Mouse (Mus musculus): Measurements from ENCODE around the gene AY074887.

Gene AY074887

GRCm38 (mm10) chr9:54916401-54916800 lies 34.4 kb downstream of the AY074887 start:
- DNase-seq (ENCODE audit: low read depth, low spot score), result peak; percentile 43

DNA sequence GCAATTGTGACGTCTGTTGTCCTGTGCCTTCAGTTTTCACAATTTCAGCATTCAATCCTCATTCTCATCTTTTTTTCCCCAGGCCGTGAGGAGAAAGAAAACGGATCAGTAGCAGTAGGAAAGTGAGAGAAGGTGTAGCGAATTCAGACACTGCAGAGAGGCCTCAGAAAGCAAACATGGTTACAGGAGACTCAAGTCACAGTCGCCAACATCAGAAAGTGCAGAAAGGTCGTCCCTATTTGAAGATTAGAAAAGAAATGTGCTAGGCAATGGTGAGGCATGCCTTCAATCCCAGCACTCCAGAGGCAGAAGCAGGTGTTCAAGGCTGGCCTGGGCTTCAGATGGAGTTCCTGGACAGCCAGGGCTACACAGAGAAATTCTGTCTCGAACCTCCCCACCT lies 35.2 kb downstream of the AY074887 start:
- no peak for DNase-seq (ENCODE audit: low read depth, low spot score)

DNA sequence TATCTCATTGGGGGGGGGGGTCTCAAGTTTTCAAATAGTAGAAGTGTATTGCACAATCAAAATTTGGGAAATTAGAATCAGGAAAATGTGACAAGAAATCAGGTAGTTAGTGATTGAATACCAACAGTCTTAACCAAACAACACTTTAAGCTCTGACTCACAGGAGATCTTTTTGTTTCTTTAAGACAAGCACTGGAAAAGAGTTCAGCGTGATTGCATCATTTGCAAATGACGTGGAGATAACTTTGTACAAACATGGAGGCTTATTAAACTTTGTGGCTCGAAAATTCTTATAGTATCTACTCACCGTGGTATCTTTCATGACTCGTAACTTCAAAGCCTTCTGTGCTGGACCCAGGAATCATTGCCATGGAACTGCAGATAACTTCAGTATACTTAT lies 41.4 kb downstream of the AY074887 start:
- DNase-seq (ENCODE audit: low read depth, low spot score), result no peak

Data from ES-CJ7 (cell line).